Mouse (Mus musculus): ENCODE measurements at regions not wholly inside any gene's neighbourhood (a gene's known extent, or its start where the extent isn't known, plus 50 kb on each side); places are given as distances from the start of the nearest gene placed in this dataset.

GRCm38 (mm10) chr2:45751746-45752145 is 634.6 kb upstream of the Zeb2 start:
- DNase-seq (ENCODE audit: low spot score), result no peak

- DNase-seq (ENCODE audit: low spot score), result no peak
These were observed 632.2 kb upstream of the Zeb2 start for GRCm38 (mm10) chr2:45749379-45749778.

- DNase-seq (ENCODE audit: low spot score), result no peak
These were observed 630.4 kb upstream of the Zeb2 start for GRCm38 (mm10) chr2:45747263-45748236.

GRCm38 (mm10) chr2:45746606-45747005 is 629.4 kb upstream of the Zeb2 start:
- no peak for DNase-seq (ENCODE audit: low spot score)

GRCm38 (mm10) chr2:45736278-45736677 is 619.1 kb upstream of the Zeb2 start:
- DNase-seq (ENCODE audit: low spot score), result no peak

- DNase-seq (ENCODE audit: low spot score), result no peak
These were observed 596.8 kb upstream of the Zeb2 start for GRCm38 (mm10) chr2:45713997-45714396.

- DNase-seq (ENCODE audit: low spot score), result no peak
These were observed 589.8 kb upstream of the Zeb2 start for GRCm38 (mm10) chr2:45707026-45707425.

- DNase-seq (ENCODE audit: low spot score), result no peak
These were observed 585.3 kb upstream of the Zeb2 start for GRCm38 (mm10) chr2:45702511-45702910.

GRCm38 (mm10) chr2:45700578-45700977 is 583.4 kb upstream of the Zeb2 start:
- DNase-seq (ENCODE audit: low spot score), result no peak

GRCm38 (mm10) chr2:45693291-45694020 is 576.3 kb upstream of the Zeb2 start:
- DNase-seq (ENCODE audit: low spot score), result no peak

- no peak for DNase-seq (ENCODE audit: low spot score)
These were observed 575.6 kb upstream of the Zeb2 start for GRCm38 (mm10) chr2:45692819-45693218.

GRCm38 (mm10) chr2:45688996-45689395 is 571.8 kb upstream of the Zeb2 start:
- no peak for DNase-seq (ENCODE audit: low spot score)

GRCm38 (mm10) chr2:45681251-45681650 is 564.1 kb upstream of the Zeb2 start:
- no peak for DNase-seq (ENCODE audit: low spot score)

GRCm38 (mm10) chr2:45679101-45679895 is 562.1 kb upstream of the Zeb2 start:
- no peak for DNase-seq (ENCODE audit: low spot score)

- no peak for DNase-seq (ENCODE audit: low spot score)
These were observed 561.5 kb upstream of the Zeb2 start for GRCm38 (mm10) chr2:45678685-45679084.

- no peak for DNase-seq (ENCODE audit: low spot score)
These were observed 558.6 kb upstream of the Zeb2 start for GRCm38 (mm10) chr2:45675776-45676175.

- no peak for DNase-seq (ENCODE audit: low spot score)
These were observed 538.8 kb upstream of the Zeb2 start for GRCm38 (mm10) chr2:45656011-45656410.

- no peak for DNase-seq (ENCODE audit: low spot score)
These were observed 537.5 kb upstream of the Zeb2 start for GRCm38 (mm10) chr2:45654693-45655092.

- DNase-seq (ENCODE audit: low spot score), result no peak
These were observed 535.8 kb upstream of the Zeb2 start for GRCm38 (mm10) chr2:45652977-45653376.

- no peak for DNase-seq (ENCODE audit: low spot score)
These were observed 533.2 kb upstream of the Zeb2 start for GRCm38 (mm10) chr2:45650271-45650985.

GRCm38 (mm10) chr2:45647846-45648245 is 530.7 kb upstream of the Zeb2 start:
- no peak for DNase-seq (ENCODE audit: low spot score)

- DNase-seq (ENCODE audit: low spot score), result no peak
These were observed 512.9 kb upstream of the Zeb2 start for GRCm38 (mm10) chr2:45630081-45630480.

All from urinary bladder, postnatal 25 days (tissue).